Mouse (Mus musculus): ENCODE measurements around the gene Cabp2. TPM values are rescaled to one million over a fixed set of nuclear protein-coding genes. Genes with fewer than 3 reads are reported as not detected.
"Not testable (repeated sequence)": the region's sequence is repeated elsewhere in the genome, so short reads cannot be mapped to it uniquely, and the experiment has no call there.

Gene Cabp2
- polyA plus RNA-seq, 1 experiment from 2014 or later = 3.6 TPM

DNA sequence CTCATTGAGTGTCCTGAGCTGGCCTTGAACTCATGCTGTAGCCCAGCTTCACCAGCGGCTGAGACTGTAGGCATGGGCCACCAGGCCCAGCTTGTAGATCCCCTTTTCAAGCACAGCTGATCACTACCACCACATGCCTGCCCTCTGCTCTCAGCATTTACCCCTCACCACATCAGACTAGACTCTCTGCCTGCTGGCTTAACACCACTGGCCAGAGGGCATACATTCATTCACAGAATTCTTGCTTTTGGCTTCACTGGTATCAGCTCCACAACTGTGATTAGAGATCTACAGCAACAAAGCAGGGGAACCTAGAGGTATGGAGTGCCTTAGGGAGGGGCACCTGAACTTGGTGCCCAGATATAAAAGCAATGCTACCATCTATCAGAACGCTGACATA lies 39.1 kb downstream of the Cabp2 start:
- H3K9me3 ChIP-seq = no peaks in the 10 kb centered on the region
- peak overlapping the region; percentile 46 for H3K4me3 ChIP-seq (replicated peaks)
- H3K36me3 ChIP-seq = peaks cover 11% of the 10 kb centered on the region
- H3K9ac ChIP-seq = no peak overlapping the region
- H3K27me3 ChIP-seq (replicated peaks) = no peaks in the 10 kb centered on the region
- WGBS = 97% methylated on average over 2 of the region's 2 CpGs
- H3K4me2 ChIP-seq = peak overlapping the region; percentile 56
- ATAC-seq (ENCODE audit: insufficient read depth, low FRiP score, low read depth) = no peak
- no peak overlapping the region for H3K27ac ChIP-seq
- peaks cover 14% of the 10 kb centered on the region; the same call in 1 of the 2 replicates for H3K4me1 ChIP-seq

DNA sequence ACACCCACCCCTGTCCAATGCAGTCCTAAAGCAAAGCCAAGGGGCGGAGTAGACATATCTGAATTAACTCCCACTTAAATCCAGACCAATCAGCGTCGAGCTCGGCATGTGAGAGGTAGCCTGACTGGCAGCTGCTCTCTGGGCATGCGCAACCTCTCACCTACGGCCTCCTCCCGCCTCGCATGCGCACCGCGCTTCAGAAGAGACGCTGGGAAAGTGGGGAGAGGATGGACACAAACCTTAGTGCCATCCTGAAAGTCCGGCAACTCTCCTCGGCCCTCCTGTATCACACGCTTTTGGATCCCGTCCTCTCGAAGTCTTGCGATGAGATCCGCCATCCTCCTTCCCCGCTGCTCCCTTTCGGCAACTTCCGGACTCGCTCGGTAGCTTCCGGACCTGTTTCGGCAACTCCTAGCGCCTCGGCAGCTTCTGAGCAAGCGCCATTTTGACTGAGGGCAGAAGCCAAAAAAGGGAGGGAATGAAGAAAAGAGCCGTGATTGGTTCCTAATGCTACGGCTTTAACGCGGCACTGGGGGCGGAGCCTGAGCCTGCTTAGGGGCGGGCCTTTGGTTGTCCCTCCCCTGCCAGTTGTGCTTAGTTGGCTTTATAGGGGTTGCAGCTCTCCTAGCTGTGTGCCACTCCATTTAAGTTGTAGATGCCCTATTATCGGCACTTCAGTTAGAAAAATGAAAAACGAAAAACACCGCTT lies 39.9 kb downstream of the Cabp2 start:
- H3K27me3 ChIP-seq (replicated peaks) = no peaks in the 10 kb centered on the region
- H3K9ac ChIP-seq = peak overlapping the region; percentile 23; the same call in 1 of the 2 replicates
- peak overlapping the region; percentile 55; the same call in 1 of the 2 replicates for H3K27ac ChIP-seq
- ATAC-seq (ENCODE audit: insufficient read depth, low FRiP score, low read depth) = peak; percentile 79
- H3K4me2 ChIP-seq = peak overlapping the region; percentile 56
- peaks cover 14% of the 10 kb centered on the region; the same call in 1 of the 2 replicates for H3K4me1 ChIP-seq
- peak overlapping the region; percentile 46 for H3K4me3 ChIP-seq (replicated peaks)
- H3K9me3 ChIP-seq = no peaks in the 10 kb centered on the region
- H3K36me3 ChIP-seq = peaks cover 5% of the 10 kb centered on the region; the same call in 1 of the 2 replicates
- 3% methylated on average over 38 of the region's 38 CpGs for WGBS

DNA sequence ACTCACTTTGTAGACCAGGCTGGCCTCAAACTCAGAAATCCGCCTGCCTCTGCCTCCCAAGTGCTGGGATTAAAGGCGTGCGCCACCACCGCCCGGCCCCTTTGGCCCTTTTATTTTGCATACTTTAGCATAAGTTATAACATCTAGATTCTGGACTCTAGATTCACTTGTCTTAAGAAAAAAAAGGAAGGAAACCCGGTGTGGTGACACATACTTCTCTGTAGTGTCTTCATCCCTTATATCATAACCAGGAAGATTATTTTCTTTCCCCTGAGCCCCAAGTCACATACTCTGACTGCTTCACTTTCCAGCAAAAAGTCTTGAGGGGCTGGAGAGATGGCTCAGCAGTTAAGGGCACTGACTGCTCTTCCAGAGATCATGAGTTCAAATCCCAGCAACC lies 40.5 kb downstream of the Cabp2 start:
- 58% methylated on average over 6 of the region's 6 CpGs for WGBS
- Histone ChIP-seq H3K4me1 (peaks cover 20% of the 10 kb centered on the region), H3K4me2 (peak overlapping the region; percentile 11; the same call in 1 of the 2 replicates)
- not testable (repeated sequence) for H3K9ac ChIP-seq; H3K4me3 ChIP-seq (replicated peaks); H3K27ac ChIP-seq; H3K27me3 ChIP-seq (replicated peaks); H3K36me3 ChIP-seq; H3K9me3 ChIP-seq; ATAC-seq (ENCODE audit: insufficient read depth, low FRiP score, low read depth)

DNA sequence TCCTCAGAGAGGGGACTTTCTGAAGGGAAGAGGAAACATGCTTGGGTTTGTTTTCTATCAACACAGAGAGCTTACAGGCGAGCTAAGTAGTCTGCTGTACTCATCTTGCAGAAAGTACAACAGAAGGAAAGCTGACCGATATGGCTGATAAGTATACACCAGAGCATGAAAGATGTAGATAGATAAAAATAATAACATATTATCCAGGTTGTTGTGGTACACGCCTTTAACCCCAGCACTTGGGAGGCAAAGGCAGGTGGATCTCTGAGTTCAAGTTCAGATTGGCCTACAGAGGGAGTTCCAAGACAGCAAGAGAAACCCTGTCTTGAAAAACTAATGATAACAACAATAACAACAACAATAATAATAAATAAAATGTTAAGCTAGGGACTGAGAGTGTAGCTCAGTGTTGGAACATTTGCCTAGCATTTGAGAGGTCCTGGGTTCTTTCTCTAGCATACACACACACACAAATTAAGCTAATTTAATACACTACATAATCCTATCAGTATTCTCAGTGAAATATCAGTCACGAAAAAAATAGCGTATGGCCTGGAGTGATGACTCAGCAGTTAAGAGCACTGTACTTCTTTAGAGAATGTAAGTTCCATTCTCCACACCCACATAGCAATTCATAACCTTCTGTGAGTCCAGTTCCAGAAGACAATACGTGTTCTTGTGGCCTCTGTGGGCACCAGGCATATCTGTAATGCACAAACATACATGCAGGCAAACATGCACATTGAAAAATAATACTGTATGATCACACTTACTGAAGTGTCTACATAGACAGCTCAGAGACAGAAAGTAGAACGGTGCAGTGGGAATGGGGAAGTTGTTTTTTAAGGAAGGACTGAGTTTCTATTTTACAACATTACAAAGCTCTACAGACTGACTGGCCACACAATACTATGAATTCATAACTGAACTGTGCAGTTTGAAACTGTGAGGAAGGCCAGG lies 41.3 kb downstream of the Cabp2 start:
- no peak overlapping the region for H3K4me2 ChIP-seq
- H3K36me3 ChIP-seq = peaks cover 7% of the 10 kb centered on the region; the same call in 1 of the 2 replicates
- no peak overlapping the region for H3K27ac ChIP-seq
- no peaks in the 10 kb centered on the region for H3K27me3 ChIP-seq (replicated peaks)
- no peak overlapping the region for H3K9ac ChIP-seq
- WGBS = 79% methylated on average over 7 of the region's 7 CpGs
- H3K9me3 ChIP-seq = no peaks in the 10 kb centered on the region
- no peak for ATAC-seq (ENCODE audit: insufficient read depth, low FRiP score, low read depth)
- H3K4me1 ChIP-seq = peaks cover 28% of the 10 kb centered on the region
- no peak overlapping the region for H3K4me3 ChIP-seq (replicated peaks)

DNA sequence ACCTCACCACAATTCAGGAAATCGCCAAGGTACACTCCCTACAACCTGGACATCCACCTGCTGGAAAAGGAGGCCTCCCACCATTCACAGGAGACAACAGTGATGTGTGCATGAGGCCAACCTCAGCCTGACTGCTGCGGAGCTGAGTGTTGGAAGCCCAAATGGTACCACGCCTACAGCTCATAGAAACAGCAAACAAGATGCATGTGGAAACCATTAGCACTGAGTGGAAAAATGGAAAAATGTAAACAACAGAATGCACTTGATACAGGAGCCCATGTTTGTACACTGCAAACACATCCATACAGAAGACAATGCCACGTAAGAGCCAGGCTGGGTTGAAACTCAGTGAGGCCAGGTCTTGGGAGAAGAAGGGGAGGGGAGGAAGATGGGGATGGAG lies 43.1 kb downstream of the Cabp2 start:
- peaks cover 7% of the 10 kb centered on the region; the same call in 1 of the 2 replicates for H3K36me3 ChIP-seq
- no peak overlapping the region for H3K27ac ChIP-seq
- WGBS = 74% methylated on average over 4 of the region's 4 CpGs
- H3K4me2 ChIP-seq = no peak overlapping the region
- H3K9ac ChIP-seq = no peak overlapping the region
- peaks cover 28% of the 10 kb centered on the region for H3K4me1 ChIP-seq
- no peaks in the 10 kb centered on the region for H3K9me3 ChIP-seq
- H3K27me3 ChIP-seq (replicated peaks) = no peaks in the 10 kb centered on the region
- ATAC-seq (ENCODE audit: insufficient read depth, low FRiP score, low read depth) = no peak
- H3K4me3 ChIP-seq (replicated peaks) = no peak overlapping the region

DNA sequence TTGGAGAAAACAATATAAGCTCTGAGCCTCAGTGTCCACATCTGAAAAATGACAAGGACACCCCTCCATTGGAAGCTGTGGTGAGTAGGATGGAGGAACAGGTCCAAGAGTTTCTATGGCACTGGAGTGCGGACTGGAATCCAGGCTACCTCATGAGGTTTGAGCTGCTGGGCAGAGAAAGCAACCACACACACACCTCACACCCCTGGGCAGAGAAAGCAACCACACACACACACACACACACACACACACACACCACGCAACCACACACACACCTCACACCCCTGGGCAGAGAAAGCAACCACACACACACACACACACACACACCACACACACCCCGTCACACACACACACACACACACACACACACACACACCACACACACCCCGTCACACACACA lies 43.9 kb downstream of the Cabp2 start:
- H3K36me3 ChIP-seq; H3K27me3 ChIP-seq (replicated peaks); H3K9me3 ChIP-seq; H3K9ac ChIP-seq: not testable (repeated sequence)
- Histone ChIP-seq H3K4me1 (peaks cover 25% of the 10 kb centered on the region), H3K4me2 (peak overlapping the region; percentile 44), H3K27ac (peak overlapping the region; percentile 40; the same call in 1 of the 2 replicates), H3K4me3 (replicated peaks) (peak overlapping the region; percentile 86)
- ATAC-seq (ENCODE audit: insufficient read depth, low FRiP score, low read depth) = peak; percentile 2
- 22% methylated on average over 3 of the region's 4 CpGs for WGBS

DNA sequence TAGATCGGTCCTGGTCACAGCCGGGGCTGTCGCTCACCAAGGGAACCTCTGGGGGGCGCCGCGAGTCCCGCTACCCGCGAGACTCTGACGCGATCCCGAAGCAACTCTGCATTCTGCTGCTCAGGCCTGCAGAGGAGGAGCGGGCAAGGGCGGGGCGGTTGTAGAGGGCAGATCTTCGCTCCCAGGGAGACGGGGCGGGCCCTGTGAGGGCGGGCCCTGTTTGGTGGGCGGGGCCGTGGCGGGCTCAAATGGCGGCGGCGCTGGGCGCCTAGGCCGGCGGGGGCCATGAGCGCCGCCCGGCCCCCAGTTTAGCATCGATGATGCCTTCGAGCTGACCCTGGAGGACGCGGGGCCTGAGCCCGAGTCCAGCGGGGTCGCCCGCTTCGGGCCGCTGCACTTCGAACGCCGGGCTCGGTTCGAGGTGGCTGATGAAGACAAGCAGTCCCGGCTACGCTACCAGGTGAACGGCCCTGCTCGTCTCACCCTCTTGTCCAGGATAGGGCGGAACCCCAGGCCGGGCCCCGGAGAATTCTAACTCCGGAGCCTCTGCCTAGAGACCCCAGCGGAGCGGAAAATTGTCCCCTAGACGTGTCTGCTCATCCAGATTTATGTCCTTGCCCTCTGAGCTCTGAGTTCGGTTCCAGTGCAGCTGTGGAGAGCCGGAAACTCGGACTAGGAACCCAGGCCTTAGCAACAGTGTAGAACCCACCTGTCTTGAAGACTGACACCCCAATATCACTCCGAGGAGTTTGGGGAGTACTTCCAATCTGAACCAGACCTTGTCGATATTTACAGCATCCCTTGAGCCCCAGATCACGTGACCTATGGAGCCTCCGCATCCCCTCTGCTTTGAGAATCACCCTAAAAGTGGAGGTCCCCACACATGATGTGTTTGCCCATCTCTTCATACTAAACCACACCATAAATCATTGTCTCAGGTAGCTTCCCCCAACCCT lies 44.6 kb downstream of the Cabp2 start, which contains the start of gene Aip:
Aip (minus strand) TSS at position 118 of the 956 bp plus-strand sequence.
- H3K9ac ChIP-seq = peak within 1 kb of the TSS; percentile 84

DNA sequence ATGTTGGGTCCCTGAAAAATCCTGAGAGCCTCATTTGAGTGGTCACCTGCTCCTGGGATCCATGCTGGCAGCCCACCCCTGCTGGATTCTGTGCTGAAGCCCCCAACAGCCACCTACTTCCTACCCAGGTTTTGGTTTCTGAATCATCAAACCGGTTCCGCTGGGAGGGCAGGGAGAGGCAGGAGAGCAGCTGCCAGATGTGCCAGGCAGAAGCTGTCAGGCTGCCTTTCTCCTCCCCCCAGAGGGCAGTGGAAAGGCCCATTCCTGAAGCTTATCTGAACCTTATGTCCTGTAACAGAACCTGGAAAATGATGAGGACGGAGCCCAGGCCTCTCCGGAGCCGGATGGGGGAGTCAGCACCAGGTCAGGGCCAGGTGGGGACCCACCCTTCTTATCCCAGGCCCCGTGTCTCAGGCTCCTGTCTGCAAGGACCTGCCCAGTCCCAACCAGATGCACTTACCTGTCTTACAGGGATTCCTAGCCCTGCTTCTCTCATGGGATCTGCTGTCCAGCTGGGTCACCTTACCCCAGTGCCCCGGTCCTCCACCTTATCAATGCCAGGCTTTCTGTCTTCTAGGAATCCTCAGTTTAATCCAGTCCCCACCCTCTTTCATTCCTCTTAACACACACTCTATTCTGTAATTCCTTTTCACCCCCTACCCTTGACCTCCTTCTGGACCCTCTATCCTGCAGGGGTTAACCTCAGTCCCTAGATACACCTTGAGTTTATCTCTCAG lies 45.5 kb downstream of the Cabp2 start:
- 51% methylated on average over 7 of the region's 7 CpGs for WGBS

More for the DNA sequence above, 44.6 kb downstream of the Cabp2 start, which contains the start of gene Aip:
- peaks cover 7% of the 10 kb centered on the region; the same call in 1 of the 2 replicates for H3K36me3 ChIP-seq
- under 1% methylated on average over 64 of the region's 64 CpGs for WGBS
- peak within 1 kb of the TSS; percentile 69; the same call in 1 of the 2 replicates for H3K27ac ChIP-seq
- peak within 1 kb of the TSS; percentile 75 for H3K4me2 ChIP-seq
- peaks cover 18% of the 10 kb centered on the region for H3K4me1 ChIP-seq
- H3K9me3 ChIP-seq = no peaks in the 10 kb centered on the region
- no peaks in the 10 kb centered on the region for H3K27me3 ChIP-seq (replicated peaks)
- peak within 1 kb of the TSS; percentile 86 for H3K4me3 ChIP-seq (replicated peaks)
- peak; percentile 94 for ATAC-seq (ENCODE audit: insufficient read depth, low FRiP score, low read depth)

DNA sequence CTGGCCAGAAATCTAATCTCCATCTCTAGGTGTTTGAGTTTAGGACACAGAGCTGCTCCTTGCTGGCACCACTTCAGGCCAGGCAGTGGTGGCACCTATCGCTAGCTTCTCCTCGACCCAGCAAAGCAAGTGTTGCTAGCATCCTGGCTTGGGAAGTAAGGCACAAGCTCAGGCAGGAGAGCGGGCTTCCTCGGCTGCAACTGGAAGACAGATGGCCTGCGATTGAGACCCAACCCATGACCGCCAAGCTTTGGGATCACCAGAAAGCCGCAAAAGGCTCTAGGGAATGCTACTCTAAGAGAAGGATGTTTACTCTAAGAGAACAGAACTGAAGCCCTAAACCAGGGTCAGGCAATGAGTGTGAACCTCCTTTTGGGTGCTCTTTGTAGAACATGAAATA lies 48.1 kb downstream of the Cabp2 start:
- no peaks in the 10 kb centered on the region for H3K27me3 ChIP-seq (replicated peaks)
- H3K36me3 ChIP-seq = peaks cover 15% of the 10 kb centered on the region

More for the DNA sequence above, 45.5 kb downstream of the Cabp2 start:
- no peak for ATAC-seq (ENCODE audit: insufficient read depth, low FRiP score, low read depth)
- Histone ChIP-seq H3K4me1 (peaks cover 17% of the 10 kb centered on the region), H3K27ac (peak overlapping the region; percentile 41; the same call in 1 of the 2 replicates), H3K9ac (peak overlapping the region; percentile 84; the same call in 1 of the 2 replicates), H3K27me3 (replicated peaks) (no peaks in the 10 kb centered on the region), H3K4me3 (replicated peaks) (peak overlapping the region; percentile 86), H3K9me3 (no peaks in the 10 kb centered on the region), H3K4me2 (peak overlapping the region; percentile 75), H3K36me3 (peaks cover 14% of the 10 kb centered on the region)

DNA sequence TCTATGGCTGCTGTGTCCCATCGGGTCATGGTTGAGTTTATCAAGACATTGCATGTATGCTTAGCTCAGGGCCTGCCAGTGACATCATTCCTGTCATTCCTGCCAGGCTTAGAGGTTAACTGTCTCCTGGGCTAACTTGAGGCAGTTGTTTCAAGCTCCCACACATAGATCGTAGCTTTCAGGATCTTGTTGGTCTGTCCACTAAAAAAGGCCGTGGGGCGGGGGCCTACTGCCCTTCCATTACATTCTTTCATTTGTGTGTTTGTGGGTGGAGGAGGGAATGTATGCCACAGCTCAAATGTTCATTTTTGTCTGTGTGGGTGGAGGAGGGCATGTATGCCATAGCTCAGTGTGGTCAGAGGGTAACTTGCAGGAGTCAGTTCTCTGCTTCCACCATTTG lies 48.7 kb downstream of the Cabp2 start:
- ATAC-seq (ENCODE audit: insufficient read depth, low FRiP score, low read depth) = no peak

More for the DNA sequence above, 48.1 kb downstream of the Cabp2 start:
- WGBS = 91% methylated on average over 7 of the region's 7 CpGs
- Histone ChIP-seq H3K9me3 (no peaks in the 10 kb centered on the region), H3K27ac (no peak overlapping the region), H3K4me3 (replicated peaks) (no peak overlapping the region), H3K4me2 (no peak overlapping the region), H3K4me1 (peaks cover 16% of the 10 kb centered on the region), H3K9ac (no peak overlapping the region)
- no peak for ATAC-seq (ENCODE audit: insufficient read depth, low FRiP score, low read depth)

More for the DNA sequence above, 48.7 kb downstream of the Cabp2 start:
- Histone ChIP-seq H3K36me3 (peaks cover 15% of the 10 kb centered on the region), H3K4me2 (no peak overlapping the region), H3K4me3 (replicated peaks) (no peak overlapping the region), H3K4me1 (peaks cover 14% of the 10 kb centered on the region), H3K27ac (no peak overlapping the region), H3K9me3 (no peaks in the 10 kb centered on the region), H3K9ac (no peak overlapping the region), H3K27me3 (replicated peaks) (no peaks in the 10 kb centered on the region)
- 82% methylated on average over 4 of the region's 4 CpGs for WGBS
